Mouse (Mus musculus) stomach, embryonic 15.5 days (tissue): ENCODE data around the gene Fbxl17. TPM values are rescaled to one million over a fixed set of nuclear protein-coding genes. Genes with fewer than 3 reads are reported as not detected.

Source experiments
- ATAC-seq: fragments of 200-750 bp; cut with Nextera tagmentation; 2 replicates; pipeline ENCODE4 v1.8.0; 2017; ENCODE audit warnings: low read depth, moderate number of reproducible peaks, moderate TSS enrichment; ENCODE audit not compliant: insufficient read depth, low FRiP score
- H3K27ac ChIP-seq: fragments of 300-500 bp; sonication (generic); 2 replicates; pipeline ENCODE4 v1.5.1; 2015; ENCODE audit warnings: mild to moderate bottlenecking, inconsistent platforms
- H3K27me3 ChIP-seq: fragments of 300-500 bp; sonication (generic); replicated peaks from 2 replicates; pipeline ENCODE4 v1.6.1; 2015; ENCODE audit warnings: inconsistent platforms
- H3K36me3 ChIP-seq: fragments of 300-500 bp; sonication (generic); 2 replicates; pipeline ENCODE4 v1.6.1; 2015; ENCODE audit warnings: inconsistent platforms
- H3K4me1 ChIP-seq: fragments of 300-500 bp; sonication (generic); 2 replicates; pipeline ENCODE4 v1.6.1; 2015; ENCODE audit warnings: inconsistent platforms
- H3K4me2 ChIP-seq: fragments of 300-500 bp; sonication (generic); 2 replicates; pipeline ENCODE4 v1.6.1; 2015; ENCODE audit warnings: mild to moderate bottlenecking, inconsistent platforms
- H3K4me3 ChIP-seq: fragments of 300-500 bp; sonication (generic); replicated peaks from 2 replicates; pipeline ENCODE4 v1.5.1; 2015; ENCODE audit warnings: inconsistent platforms
- H3K9ac ChIP-seq: fragments of 300-500 bp; sonication (generic); 2 replicates; pipeline ENCODE4 v1.6.1; 2015; ENCODE audit warnings: inconsistent platforms
- H3K9me3 ChIP-seq: fragments of 300-500 bp; sonication (generic); 2 replicates; pipeline ENCODE4 v1.6.1; 2016; ENCODE audit warnings: inconsistent platforms
- WGBS: fragments of 180-500 bp; shearing (Covaris S2); methylation state at CpG from one replicate; pipeline ENCODE4 v1.1.7; 2015; 5-methylcytosine and 5-hydroxymethylcytosine counted together
- polyA plus RNA-seq: library from polyadenylated mRNA; unstranded; fragments of >200 nt; fragmentation: Nextera tagmentation; extraction: Ambion mirVana; gene quantifications from 2 replicates; pipeline ENCODE4 v1.2.1, GENCODE M21; 2015

Gene Fbxl17
- polyA plus RNA-seq: 5.9 and 7.2 TPM in 2 replicates

DNA sequence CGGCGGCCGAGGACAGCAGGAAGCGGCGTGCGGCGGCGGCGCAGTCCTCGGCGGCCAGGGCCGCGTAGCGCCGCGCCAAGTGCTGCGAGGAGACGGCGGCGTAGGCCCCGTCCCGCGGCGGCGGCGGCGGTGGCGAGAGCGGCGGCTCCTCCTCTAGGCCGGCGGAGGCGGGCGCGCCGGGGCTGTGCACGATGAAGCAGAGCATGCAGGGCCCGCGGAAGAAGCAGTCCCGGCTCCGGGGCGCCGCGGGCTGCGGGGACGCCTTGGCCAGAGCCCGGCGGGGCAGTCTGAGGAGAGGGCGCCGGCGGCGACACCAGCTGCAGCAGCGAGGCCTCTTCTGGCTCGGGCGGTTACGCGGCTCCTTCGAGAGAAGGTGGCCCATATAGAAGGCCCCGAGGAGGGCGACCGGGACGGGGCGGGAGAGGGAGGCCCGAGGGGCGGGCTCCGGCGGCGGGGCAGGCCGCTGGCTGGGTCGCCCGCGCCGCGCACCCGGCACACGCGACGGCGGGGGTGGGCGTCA lies at the start of gene Fbxl17:
Gene Fbxl17, minus strand, starts transcription at position 382 of the 520 bp plus-strand sequence.
- peaks cover 13% of the 10 kb centered on the region; the same call in 1 of the 2 replicates for H3K4me1 ChIP-seq

DNA sequence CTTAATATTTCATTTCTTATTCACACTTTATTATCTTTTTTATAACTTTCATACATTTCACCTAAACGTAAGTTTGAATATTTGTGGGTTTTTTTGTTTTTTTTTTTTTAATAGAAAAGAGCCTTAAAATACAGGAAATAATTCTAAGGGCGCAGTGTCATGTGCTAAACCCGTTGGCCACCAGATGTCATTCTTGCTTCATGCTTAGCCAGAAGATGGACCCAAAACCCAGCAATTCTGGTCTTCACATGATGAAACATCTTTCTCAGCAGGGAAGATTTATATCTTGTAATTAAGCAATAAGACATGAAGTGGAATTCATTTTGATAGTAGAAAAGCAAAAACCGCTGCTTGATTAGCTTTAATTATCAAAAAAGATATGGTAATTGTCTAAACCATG lies 47.6 kb upstream of the Fbxl17 start:
- Histone ChIP-seq H3K9me3 (no peaks in the 10 kb centered on the region), H3K36me3 (no peaks in the 10 kb centered on the region), H3K27me3 (no peaks in the 10 kb centered on the region), H3K4me2 (no peak overlapping the region), H3K4me3 (no peak overlapping the region), H3K4me1 (no peaks in the 10 kb centered on the region), H3K27ac (no peak overlapping the region), H3K9ac (no peak overlapping the region)
- 84% methylated on average over 4 of the region's 4 CpGs for WGBS
- ATAC-seq: no peak

More for the DNA sequence above, at the start of gene Fbxl17:
- Histone ChIP-seq H3K4me3 (peak within 1 kb of the TSS; percentile 86), H3K27me3 (no peaks in the 10 kb centered on the region), H3K9me3 (no peaks in the 10 kb centered on the region), H3K27ac (peak within 1 kb of the TSS; percentile 95), H3K4me2 (peak within 1 kb of the TSS; percentile 71), H3K9ac (peak within 1 kb of the TSS; percentile 95), H3K36me3 (no peaks in the 10 kb centered on the region; the same call in 1 of the 2 replicates)
- WGBS: 0% methylated on average over 65 of the region's 80 CpGs
- ATAC-seq: peak; percentile 65

DNA sequence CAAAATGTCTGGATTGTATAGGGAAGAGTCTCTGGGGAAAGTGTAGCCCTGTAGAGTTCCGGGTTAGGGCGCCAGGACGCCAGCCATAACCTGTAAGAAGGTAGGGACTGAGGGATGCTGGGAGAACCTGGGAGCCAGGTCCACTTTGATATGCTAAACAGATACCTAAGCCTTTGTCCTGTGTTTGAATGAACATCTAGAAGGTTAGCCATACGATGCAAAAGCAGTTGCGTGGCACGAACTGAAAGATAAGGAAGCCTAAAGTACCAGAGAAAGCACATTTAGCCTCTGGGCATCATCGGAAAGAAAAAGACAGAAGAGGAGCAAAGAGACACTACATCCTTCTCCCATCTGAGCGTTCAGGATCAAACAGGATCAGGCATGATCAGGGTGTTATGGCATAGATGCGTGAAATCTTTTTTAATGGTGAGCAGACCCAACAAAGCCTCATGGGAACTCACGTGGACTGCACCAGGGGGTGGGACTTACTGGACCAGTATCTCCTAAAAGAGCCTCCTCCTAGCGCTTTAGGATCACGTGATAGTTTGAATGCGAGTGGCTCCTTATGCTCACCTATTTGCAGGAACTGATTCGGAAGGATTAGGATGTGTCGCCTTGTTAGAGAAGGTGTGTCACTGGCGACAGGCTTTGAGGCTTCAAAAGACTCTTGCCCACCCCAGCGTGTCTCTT lies 34.9 kb upstream of the Fbxl17 start:
- Histone ChIP-seq H3K9ac (no peak overlapping the region), H3K4me3 (no peak overlapping the region), H3K9me3 (no peaks in the 10 kb centered on the region), H3K36me3 (no peaks in the 10 kb centered on the region), H3K27me3 (no peaks in the 10 kb centered on the region), H3K4me1 (no peaks in the 10 kb centered on the region), H3K27ac (no peak overlapping the region), H3K4me2 (no peak overlapping the region)
- WGBS: 90% methylated on average over 17 of the region's 17 CpGs
- no peak for ATAC-seq

DNA sequence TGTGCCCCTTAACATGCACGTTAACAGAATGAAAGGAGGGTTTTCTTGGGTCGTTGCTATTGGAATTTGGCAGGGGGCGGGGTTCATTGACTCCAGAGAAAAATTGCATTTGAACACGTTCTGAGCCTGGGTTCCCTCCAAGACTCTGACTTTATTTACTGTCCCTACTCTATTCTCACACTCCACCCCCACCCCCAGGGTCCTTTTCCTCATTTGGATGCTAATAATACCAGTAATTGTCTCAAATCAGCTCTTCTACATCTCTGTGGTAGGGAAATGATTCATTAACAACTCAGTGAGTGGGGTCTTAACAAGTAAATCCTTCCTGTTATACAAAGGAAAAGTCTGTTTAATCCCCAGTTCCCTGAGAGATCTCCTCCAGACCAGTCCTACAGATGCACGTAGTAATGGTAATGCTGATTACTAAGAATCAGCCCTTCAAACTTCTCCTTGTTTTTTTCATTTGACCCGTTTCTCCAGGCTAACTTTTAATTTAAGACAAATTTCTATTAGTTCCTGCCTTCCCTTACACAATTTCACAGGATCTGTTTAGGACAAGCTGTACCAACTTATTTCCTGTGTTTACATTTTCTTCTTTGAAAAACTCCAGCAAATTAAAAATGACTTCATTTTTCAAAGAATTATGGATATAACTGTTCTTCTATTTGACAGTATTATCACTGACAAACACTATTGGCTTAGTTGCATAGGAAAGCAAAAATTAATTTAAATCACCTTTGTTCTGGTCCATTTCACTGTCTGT lies 33.4 kb upstream of the Fbxl17 start:
- Histone ChIP-seq H3K4me1 (no peaks in the 10 kb centered on the region), H3K9me3 (no peaks in the 10 kb centered on the region), H3K36me3 (no peaks in the 10 kb centered on the region), H3K27me3 (no peaks in the 10 kb centered on the region), H3K4me3 (no peak overlapping the region), H3K4me2 (no peak overlapping the region), H3K9ac (no peak overlapping the region), H3K27ac (no peak overlapping the region)
- no peak for ATAC-seq
- WGBS: 28% methylated on average over 6 of the region's 6 CpGs

DNA sequence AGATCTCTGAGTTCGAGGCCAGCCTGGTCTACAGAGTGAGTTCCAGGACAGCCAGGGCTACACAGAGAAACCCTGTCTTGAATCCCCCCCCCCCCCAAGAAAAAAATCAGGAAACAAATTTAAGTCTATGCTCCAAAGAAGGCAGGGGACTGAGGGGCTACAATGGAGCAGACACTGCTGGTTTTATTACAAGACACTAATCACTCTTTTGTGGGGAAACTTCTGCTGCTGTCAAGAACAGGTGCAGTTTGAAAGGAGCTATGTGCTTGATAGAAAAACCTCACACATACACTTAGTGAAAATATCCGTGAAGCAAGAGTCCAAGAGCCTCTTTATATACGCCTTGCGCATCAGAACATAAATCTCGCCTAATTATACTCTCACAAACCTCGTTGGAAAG lies 29.7 kb upstream of the Fbxl17 start:
- no peak overlapping the region for H3K4me3 ChIP-seq
- H3K9ac ChIP-seq: no peak overlapping the region
- H3K4me1 ChIP-seq: no peaks in the 10 kb centered on the region
- no peak for ATAC-seq
- no peaks in the 10 kb centered on the region for H3K27me3 ChIP-seq
- H3K36me3 ChIP-seq: no peaks in the 10 kb centered on the region
- H3K9me3 ChIP-seq: no peaks in the 10 kb centered on the region
- 77% methylated on average over 6 of the region's 6 CpGs for WGBS
- no peak overlapping the region for H3K27ac ChIP-seq
- no peak overlapping the region for H3K4me2 ChIP-seq

DNA sequence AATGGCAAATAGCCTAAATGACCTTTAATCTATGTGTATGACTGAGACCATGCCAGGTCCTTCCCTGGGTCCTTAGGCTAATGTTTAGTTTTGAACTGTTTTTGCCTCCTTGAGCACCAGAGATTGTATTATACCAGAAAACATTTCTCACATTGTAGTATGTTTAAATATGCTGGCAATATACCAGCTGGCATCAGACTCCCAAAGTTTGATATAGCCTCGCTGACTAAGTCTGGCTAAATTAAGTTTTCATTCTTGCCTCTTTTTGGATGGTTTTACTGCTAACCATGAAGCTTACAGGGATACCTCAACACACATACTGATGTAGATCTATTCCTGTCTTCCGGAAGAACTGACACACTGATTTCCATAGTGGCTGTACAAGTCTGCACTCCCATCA lies 20.9 kb upstream of the Fbxl17 start:
- Histone ChIP-seq H3K9me3 (no peaks in the 10 kb centered on the region), H3K4me3 (no peak overlapping the region), H3K27me3 (no peaks in the 10 kb centered on the region), H3K4me1 (no peaks in the 10 kb centered on the region), H3K27ac (no peak overlapping the region), H3K36me3 (no peaks in the 10 kb centered on the region), H3K4me2 (no peak overlapping the region), H3K9ac (no peak overlapping the region)
- no peak for ATAC-seq
- 73% methylated on average over 2 of the region's 2 CpGs for WGBS

DNA sequence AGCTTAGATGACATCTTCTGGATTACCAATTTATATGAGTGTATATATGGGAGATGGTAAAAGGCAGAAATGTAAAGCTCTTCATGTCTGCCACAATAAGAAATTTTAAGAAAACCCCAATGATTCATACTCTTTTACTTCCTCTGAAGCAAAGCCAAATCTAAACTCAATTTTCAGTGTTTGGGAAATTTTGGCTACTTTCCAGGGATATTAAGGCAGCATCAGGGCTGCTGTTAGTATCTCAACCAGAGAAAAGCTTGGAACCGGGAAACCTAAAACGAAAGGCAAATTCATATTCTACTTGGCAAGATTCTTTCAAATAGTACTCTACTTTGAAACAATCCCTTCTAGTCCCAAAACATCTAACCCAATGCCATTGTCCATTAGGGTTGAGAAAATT lies 10.6 kb upstream of the Fbxl17 start:
- ATAC-seq: no peak
- 42% methylated on average over 2 of the region's 2 CpGs for WGBS
- Histone ChIP-seq H3K36me3 (no peaks in the 10 kb centered on the region), H3K9me3 (no peaks in the 10 kb centered on the region), H3K9ac (no peak overlapping the region), H3K4me1 (no peaks in the 10 kb centered on the region), H3K27ac (no peak overlapping the region), H3K4me2 (no peak overlapping the region), H3K4me3 (no peak overlapping the region), H3K27me3 (no peaks in the 10 kb centered on the region)

DNA sequence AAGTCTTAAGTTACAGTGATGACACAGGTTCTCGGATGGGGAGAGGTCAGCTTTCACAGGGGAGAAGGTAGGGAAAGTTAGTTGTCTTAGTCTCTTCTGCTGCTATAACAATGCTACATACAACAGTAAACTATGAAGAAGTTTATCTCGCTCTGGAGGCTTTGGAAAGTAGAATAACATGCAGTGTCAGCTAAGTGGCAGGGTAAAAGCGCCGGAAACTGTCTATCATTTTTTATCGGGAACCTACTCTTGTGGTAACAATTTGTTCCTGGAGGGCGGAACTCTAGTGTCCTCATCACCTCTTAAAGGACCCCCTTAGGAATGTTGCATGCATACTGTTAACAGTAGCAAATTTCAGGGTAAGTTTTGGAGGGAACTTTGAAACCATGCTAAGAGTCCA lies 1.3 kb upstream of the Fbxl17 start:
- no peaks in the 10 kb centered on the region for H3K27me3 ChIP-seq
- no peak overlapping the region for H3K27ac ChIP-seq
- peaks cover 13% of the 10 kb centered on the region; the same call in 1 of the 2 replicates for H3K4me1 ChIP-seq
- WGBS: 90% methylated on average over 6 of the region's 6 CpGs
- 0 out of 2 replicates have a peak overlapping the region, but pooled peaks have one; percentile 86 for H3K4me3 ChIP-seq
- H3K9me3 ChIP-seq: no peaks in the 10 kb centered on the region
- no peak for ATAC-seq
- no peaks in the 10 kb centered on the region; the same call in 1 of the 2 replicates for H3K36me3 ChIP-seq
- no peak overlapping the region for H3K9ac ChIP-seq
- peak overlapping the region; percentile 71; the same call in 1 of the 2 replicates for H3K4me2 ChIP-seq

DNA sequence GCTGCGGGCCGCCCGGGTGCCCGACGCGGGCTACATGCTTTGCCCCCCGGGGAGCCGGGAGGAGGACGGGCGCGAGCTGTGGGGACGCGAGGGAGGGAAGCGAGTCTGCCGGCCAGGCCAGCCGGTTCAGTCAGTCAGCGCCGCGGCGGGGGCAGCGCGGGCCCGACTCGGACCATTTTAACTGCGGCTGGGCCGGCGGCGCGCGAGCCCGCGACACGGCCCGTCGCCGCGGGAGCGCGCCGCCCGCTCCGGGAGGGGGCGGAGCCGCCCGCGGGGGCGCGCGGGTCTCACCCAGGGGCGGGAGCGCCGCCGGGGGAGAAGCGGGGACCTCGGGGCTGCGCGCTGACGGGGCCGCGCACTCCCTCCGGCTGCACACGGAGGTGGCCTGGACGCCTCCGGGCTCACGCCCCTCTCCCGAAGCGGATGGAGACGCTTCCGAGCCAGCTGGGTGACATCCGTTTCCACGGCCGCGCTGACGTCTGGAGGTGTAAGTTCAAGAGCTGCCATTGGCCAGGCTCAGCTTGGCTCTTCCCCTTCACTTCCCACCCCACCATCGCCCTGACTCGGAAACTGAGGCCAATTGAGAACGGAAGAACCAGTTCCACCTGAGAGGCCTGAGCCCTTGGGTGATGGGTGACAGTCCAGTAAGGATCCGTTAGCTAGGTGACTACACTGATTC lies 478 bp upstream of the Fbxl17 start:
- peak; percentile 87 for ATAC-seq
- Histone ChIP-seq H3K9me3 (no peaks in the 10 kb centered on the region), H3K4me3 (peak overlapping the region; percentile 86), H3K27ac (peak overlapping the region; percentile 95), H3K27me3 (no peaks in the 10 kb centered on the region), H3K4me2 (peak overlapping the region; percentile 71), H3K4me1 (peaks cover 13% of the 10 kb centered on the region; the same call in 1 of the 2 replicates), H3K9ac (peak overlapping the region; percentile 95), H3K36me3 (no peaks in the 10 kb centered on the region; the same call in 1 of the 2 replicates)
- WGBS: under 1% methylated on average over 43 of the region's 78 CpGs

DNA sequence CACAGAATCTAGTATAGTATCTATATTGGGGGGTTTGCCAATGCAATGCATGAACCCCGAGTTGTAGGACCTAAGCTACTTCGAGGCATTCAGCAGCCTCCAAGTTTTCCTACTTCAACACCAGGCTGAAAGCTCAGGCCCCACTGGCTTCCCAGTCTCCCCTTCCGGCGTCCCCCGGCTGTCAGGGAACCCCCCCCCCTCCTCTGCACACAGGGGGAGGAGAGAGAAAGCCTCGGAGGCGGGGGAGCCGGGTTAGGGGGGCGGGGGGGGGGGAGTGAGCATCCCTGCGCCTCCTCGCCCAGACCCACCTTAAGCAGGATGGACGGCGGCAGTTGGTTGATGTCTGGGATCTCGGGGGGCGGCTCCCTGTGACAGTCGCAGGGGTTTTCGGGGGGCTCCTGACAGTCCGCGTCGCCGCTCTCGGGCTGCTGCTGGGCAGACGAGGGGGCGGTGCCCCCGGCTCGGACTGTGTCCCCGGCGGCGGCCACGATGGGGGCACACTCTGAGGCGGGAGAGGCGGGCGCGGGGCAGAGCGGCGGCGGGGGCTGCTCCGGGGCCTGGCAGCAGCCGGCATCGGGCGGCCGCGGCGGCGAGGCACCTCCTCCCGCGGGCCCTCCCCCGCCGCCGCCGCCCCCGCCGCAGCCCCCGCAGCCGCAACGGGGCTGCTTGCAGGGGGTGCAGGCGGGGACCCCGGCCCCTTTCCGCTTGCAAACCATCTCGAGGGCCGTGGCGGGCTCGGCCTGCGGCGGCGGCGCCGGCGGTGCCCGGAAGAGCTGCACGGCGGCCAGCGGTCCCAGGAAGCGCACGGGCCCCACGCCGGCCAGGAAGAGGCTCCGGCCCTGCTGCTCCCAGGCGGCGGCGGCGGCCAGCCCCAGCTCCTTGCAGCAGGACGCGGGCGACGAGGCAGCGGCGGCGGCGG lies 841 bp downstream of the Fbxl17 start:
- no peaks in the 10 kb centered on the region for H3K27me3 ChIP-seq
- H3K4me3 ChIP-seq: peak overlapping the region; percentile 86
- H3K27ac ChIP-seq: peak overlapping the region; percentile 95
- WGBS: under 1% methylated on average over 69 of the region's 90 CpGs
- H3K36me3 ChIP-seq: no peaks in the 10 kb centered on the region; the same call in 1 of the 2 replicates
- peak overlapping the region; percentile 95 for H3K9ac ChIP-seq
- ATAC-seq: peak; percentile 63
- peak overlapping the region; percentile 71 for H3K4me2 ChIP-seq
- peaks cover 13% of the 10 kb centered on the region; the same call in 1 of the 2 replicates for H3K4me1 ChIP-seq
- H3K9me3 ChIP-seq: no peaks in the 10 kb centered on the region
